Mouse (Mus musculus): ENCODE results near the gene Dpf1. TPM values are rescaled to one million over a fixed set of nuclear protein-coding genes. Genes with fewer than 3 reads are reported as not detected.
A peak's percentile ranks its signal among the peaks of the same experiment; 100 is the strongest.

Gene Dpf1
- polyA plus RNA-seq, 1 experiment, result 0.06 TPM

GRCm38 (mm10) chr7:29279924-29280323 is 23.8 kb upstream of the Dpf1 start:
- no peak for DNase-seq (ENCODE audit: low read depth in 1 of 2, low spot score in 2 of 2)
- no peak overlapping the region for H3K27ac ChIP-seq (ENCODE audit: insufficient read depth, low read length)
- H3K4me1 ChIP-seq (ENCODE audit: control insufficient read depth, insufficient read depth, insufficient read length), result peaks cover 6% of the 10 kb centered on the region
- H3K27me3 ChIP-seq (ENCODE audit: control insufficient read depth, insufficient read depth, low read length), result no peaks in the 10 kb centered on the region
- H3K4me3 ChIP-seq (ENCODE audit: extremely low read depth, insufficient read depth, insufficient read length), result no peak overlapping the region
- TF ChIP-seq CTCF (IDR thresholded peaks at IDR 0.05; ENCODE audit: extremely low read depth, insufficient read depth, insufficient read length, insufficient replicate concordance) (no peak), POLR2A (IDR thresholded peaks at IDR 0.05; ENCODE audit: low read depth, low read length) (no peak)
- WGBS, result 90% methylated on average over 8 of the region's 8 CpGs
- no peaks in the 10 kb centered on the region for H3K36me3 ChIP-seq (ENCODE audit: control insufficient read depth, insufficient read depth, low read length)

DNA sequence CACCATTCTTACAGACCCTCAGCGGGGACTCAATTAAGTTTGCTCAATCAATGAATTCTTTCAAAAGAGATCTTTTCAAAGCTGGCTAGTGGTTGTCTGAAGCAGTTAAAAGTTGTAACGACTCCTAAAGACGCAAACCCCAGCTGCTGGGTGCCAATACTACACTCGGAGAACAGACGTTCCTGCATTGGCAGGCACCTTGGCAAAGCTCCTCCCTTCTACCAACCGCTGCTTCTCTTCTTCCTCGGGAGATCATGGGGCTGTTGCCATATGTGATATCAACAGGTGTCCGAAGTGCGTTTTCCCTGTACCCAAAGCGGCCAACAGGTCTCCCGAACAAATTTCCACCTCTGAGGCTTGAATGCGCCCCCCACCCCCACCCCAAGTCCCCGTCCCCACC is 22.9 kb upstream of the Dpf1 start:
- Histone ChIP-seq H3K27ac (ENCODE audit: insufficient read depth, low read length) (no peak overlapping the region), H3K4me3 (ENCODE audit: extremely low read depth, insufficient read depth, insufficient read length) (peak overlapping the region; percentile 75; the same call in 1 of the 2 replicates), H3K27me3 (ENCODE audit: control insufficient read depth, insufficient read depth, low read length) (no peaks in the 10 kb centered on the region), H3K4me1 (ENCODE audit: control insufficient read depth, insufficient read depth, insufficient read length) (peaks cover 6% of the 10 kb centered on the region), H3K36me3 (ENCODE audit: control insufficient read depth, insufficient read depth, low read length) (no peaks in the 10 kb centered on the region)
- no peak for DNase-seq (ENCODE audit: low read depth in 1 of 2, low spot score in 2 of 2)
- TF ChIP-seq CTCF (IDR thresholded peaks at IDR 0.05; ENCODE audit: extremely low read depth, insufficient read depth, insufficient read length, insufficient replicate concordance) (no peak), POLR2A (IDR thresholded peaks at IDR 0.05; ENCODE audit: low read depth, low read length) (no peak)
- WGBS, result 13% methylated on average over 13 of the region's 13 CpGs

- peak; percentile 36 to 71 for DNase-seq (ENCODE audit: low read depth in 1 of 2, low spot score in 2 of 2)
- Histone ChIP-seq H3K27ac (ENCODE audit: insufficient read depth, low read length) (peak within 1 kb of the TSS; percentile 60), H3K27me3 (ENCODE audit: control insufficient read depth, insufficient read depth, low read length) (no peaks in the 10 kb centered on the region)
Measured at GRCm38 (mm10) chr7:29281201-29282073, 22.3 kb upstream of the Dpf1 start, which contains the start of gene Spint2. Spint2 (minus strand) TSS chr7:29281912.

DNA sequence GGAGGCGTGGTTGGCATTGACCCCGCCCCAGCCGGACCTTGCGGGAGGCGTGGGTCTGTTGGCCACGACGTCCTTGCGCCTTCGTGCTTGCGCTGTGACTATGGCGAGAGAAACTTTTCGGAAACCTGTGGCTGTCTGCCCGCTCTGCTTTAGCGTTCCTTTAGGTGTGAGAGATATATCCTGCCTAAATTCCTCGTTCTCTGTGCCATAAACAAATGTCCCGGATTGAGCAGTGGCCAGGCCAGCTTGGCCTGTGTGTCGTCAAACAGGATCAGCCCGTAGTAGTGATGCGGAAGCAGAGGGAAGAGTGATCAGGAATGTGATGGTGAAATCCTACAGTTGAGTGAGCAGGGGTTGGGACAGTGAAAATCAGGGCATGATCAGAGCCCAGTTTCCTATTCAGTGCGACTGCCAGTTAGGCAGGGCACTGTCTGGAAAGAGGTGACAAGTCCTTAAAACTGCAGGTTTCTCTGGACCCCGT is 21.6 kb upstream of the Dpf1 start:
- Histone ChIP-seq H3K27ac (ENCODE audit: insufficient read depth, low read length) (no peak overlapping the region), H3K4me1 (ENCODE audit: control insufficient read depth, insufficient read depth, insufficient read length) (peaks cover 6% of the 10 kb centered on the region), H3K4me3 (ENCODE audit: extremely low read depth, insufficient read depth, insufficient read length) (peak overlapping the region; percentile 75; the same call in 1 of the 2 replicates), H3K36me3 (ENCODE audit: control insufficient read depth, insufficient read depth, low read length) (no peaks in the 10 kb centered on the region), H3K27me3 (ENCODE audit: control insufficient read depth, insufficient read depth, low read length) (no peaks in the 10 kb centered on the region)
- WGBS, result 18% methylated on average over 21 of the region's 21 CpGs
- no peak for DNase-seq (ENCODE audit: low read depth in 1 of 2, low spot score in 2 of 2)
- TF ChIP-seq CTCF (IDR thresholded peaks at IDR 0.05; ENCODE audit: extremely low read depth, insufficient read depth, insufficient read length, insufficient replicate concordance) (no peak), POLR2A (IDR thresholded peaks at IDR 0.05; ENCODE audit: low read depth, low read length) (no peak)

More at GRCm38 (mm10) chr7:29281201-29282073, 22.3 kb upstream of the Dpf1 start, which contains the start of gene Spint2:
- H3K4me3 ChIP-seq (ENCODE audit: extremely low read depth, insufficient read depth, insufficient read length), result peak within 1 kb of the TSS; percentile 75
- no peak for TF ChIP-seq CTCF (IDR thresholded peaks at IDR 0.05; ENCODE audit: extremely low read depth, insufficient read depth, insufficient read length, insufficient replicate concordance)
- no peak for TF ChIP-seq POLR2A (IDR thresholded peaks at IDR 0.05; ENCODE audit: low read depth, low read length)
- H3K36me3 ChIP-seq (ENCODE audit: control insufficient read depth, insufficient read depth, low read length), result no peaks in the 10 kb centered on the region
- WGBS, result 1% methylated on average over 80 of the region's 80 CpGs
- H3K4me1 ChIP-seq (ENCODE audit: control insufficient read depth, insufficient read depth, insufficient read length), result peaks cover 6% of the 10 kb centered on the region

GRCm38 (mm10) chr7:29283876-29284275 is 19.9 kb upstream of the Dpf1 start:
- Histone ChIP-seq H3K4me1 (ENCODE audit: control insufficient read depth, insufficient read depth, insufficient read length) (peaks cover 9% of the 10 kb centered on the region), H3K36me3 (ENCODE audit: control insufficient read depth, insufficient read depth, low read length) (no peaks in the 10 kb centered on the region), H3K27ac (ENCODE audit: insufficient read depth, low read length) (no peak overlapping the region), H3K4me3 (ENCODE audit: extremely low read depth, insufficient read depth, insufficient read length) (no peak overlapping the region), H3K27me3 (ENCODE audit: control insufficient read depth, insufficient read depth, low read length) (no peaks in the 10 kb centered on the region)
- no peak for DNase-seq (ENCODE audit: low read depth in 1 of 2, low spot score in 2 of 2)
- WGBS, result 74% methylated on average over 4 of the region's 4 CpGs
- TF ChIP-seq POLR2A (IDR thresholded peaks at IDR 0.05; ENCODE audit: low read depth, low read length), result no peak
- TF ChIP-seq CTCF (IDR thresholded peaks at IDR 0.05; ENCODE audit: extremely low read depth, insufficient read depth, insufficient read length, insufficient replicate concordance), result no peak

DNA sequence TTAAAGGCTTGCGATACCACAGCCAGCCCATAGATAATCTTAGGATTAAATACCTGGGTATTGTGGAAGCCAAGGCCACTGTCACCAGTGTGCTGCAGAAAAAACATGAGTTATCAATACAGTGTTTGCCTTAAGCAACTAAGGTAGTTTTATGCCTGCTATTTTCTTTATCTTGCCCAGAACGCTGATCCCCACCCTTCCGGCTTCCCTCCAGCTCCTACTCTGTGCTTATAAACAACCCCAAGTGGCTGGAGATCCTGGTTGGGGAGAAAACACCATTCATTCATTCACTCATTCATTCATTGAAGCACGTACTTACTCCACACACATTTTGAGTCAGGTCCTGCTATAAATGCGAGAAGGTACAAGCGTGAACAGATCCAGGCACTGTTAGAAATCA is 19.2 kb upstream of the Dpf1 start:
- TF ChIP-seq POLR2A (IDR thresholded peaks at IDR 0.05; ENCODE audit: low read depth, low read length), result no peak
- no peak for TF ChIP-seq CTCF (IDR thresholded peaks at IDR 0.05; ENCODE audit: extremely low read depth, insufficient read depth, insufficient read length, insufficient replicate concordance)
- WGBS, result 93% methylated on average over 6 of the region's 6 CpGs
- no peak overlapping the region for H3K4me3 ChIP-seq (ENCODE audit: extremely low read depth, insufficient read depth, insufficient read length)
- no peak for DNase-seq (ENCODE audit: low read depth in 1 of 2, low spot score in 2 of 2)
- H3K36me3 ChIP-seq (ENCODE audit: control insufficient read depth, insufficient read depth, low read length), result no peaks in the 10 kb centered on the region
- H3K27ac ChIP-seq (ENCODE audit: insufficient read depth, low read length), result no peak overlapping the region
- H3K27me3 ChIP-seq (ENCODE audit: control insufficient read depth, insufficient read depth, low read length), result peaks cover 3% of the 10 kb centered on the region; the same call in 1 of the 2 replicates
- peaks cover 15% of the 10 kb centered on the region for H3K4me1 ChIP-seq (ENCODE audit: control insufficient read depth, insufficient read depth, insufficient read length)

Measured in spleen, adult 2 months (tissue).